Mouse (Mus musculus) retina, adult 2 months (tissue): ENCODE measurements around the gene Plcl1.

Experiments
- DNase-seq: peaks from one replicate; pipeline ENCODE4 v3.0.0-alpha.2; 2012; ENCODE audit warnings: low read depth, low spot score

Plcl1 gene

DNA sequence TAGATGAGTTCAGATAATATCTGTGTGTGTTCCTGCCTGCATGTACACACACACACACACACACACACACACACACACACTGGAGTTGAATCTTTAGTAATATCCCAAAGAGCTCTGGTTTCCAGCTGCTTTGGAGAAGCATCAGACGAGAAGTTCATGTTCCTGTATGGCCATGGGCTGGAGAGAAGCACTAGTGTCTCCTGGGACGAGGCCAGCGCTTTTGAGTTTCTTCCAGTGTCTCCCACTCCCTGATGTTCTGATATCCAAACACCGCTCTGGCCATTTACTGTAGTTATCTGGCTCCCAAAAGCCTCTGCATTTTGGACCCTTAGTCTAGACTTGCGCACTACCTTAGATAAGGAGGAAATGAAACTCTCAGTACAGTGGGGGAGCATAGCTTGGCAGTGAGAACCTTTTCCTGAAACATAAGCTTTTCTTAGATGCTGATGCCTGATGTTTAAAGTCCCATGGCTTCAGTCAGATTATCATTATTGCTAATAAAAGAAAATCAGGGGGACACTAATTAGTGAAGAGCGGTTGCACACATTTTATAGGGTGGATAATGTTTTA is 207.1 kb downstream of the Plcl1 start:
- no peak for DNase-seq

GRCm38 (mm10) chr1:55617857-55618256 is 212.1 kb downstream of the Plcl1 start:
- no peak for DNase-seq

DNA sequence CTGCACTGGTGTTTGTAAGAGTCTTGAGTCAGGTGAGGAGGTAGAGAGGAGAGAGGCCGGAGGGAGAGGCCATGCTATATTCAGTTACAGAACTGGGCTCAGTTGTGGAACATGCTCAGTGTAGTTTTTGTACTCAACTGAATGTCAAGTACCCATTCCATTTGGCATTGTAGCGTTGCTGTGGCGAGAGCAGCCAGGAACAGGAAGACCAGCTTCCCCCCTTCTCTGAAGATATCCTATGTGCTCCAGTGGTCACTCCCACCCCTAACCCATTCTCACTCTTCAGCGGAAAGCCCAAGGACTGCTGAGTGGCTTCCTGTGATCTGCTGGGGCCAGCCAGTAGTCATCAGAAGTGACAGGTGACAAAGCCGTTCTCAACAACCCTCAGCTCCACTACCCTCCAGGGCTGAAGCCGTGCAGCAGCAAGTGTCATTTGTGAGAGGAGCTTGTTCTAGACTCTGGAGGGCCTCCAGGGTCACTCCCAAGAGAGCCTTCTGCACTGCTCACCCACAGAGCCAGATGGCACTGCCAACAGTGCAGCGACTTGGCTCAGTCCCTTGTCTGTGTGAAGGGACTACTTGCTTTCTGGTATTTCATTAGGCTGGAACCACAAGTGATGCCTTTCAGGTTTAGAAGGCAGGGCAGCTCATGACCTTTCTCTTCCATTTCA is 213.0 kb downstream of the Plcl1 start:
- DNase-seq, result no peak

- no peak for DNase-seq
Observed at GRCm38 (mm10) chr1:55631496-55631895, 225.8 kb downstream of the Plcl1 start.

DNA sequence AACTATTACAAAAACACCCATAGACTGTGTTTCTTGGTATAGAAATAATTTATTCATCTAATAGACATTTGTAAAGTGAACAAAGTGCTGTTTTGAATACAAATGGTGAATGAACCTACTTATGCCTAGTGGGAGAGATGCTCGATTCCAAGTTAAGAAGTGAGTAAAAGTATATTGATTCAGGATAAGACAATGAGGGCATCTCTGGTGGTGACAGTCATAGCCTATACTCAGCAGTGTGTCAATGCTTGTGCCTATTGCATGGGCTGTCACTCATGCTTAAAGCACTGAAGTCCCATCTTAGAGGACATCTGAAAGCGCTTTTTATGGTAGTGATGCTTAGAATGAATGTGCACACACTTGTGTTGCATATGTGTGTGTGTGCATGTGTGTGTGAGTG is 226.3 kb downstream of the Plcl1 start:
- no peak for DNase-seq

- no peak for DNase-seq
Observed at GRCm38 (mm10) chr1:55633326-55633725, 227.6 kb downstream of the Plcl1 start.

DNA sequence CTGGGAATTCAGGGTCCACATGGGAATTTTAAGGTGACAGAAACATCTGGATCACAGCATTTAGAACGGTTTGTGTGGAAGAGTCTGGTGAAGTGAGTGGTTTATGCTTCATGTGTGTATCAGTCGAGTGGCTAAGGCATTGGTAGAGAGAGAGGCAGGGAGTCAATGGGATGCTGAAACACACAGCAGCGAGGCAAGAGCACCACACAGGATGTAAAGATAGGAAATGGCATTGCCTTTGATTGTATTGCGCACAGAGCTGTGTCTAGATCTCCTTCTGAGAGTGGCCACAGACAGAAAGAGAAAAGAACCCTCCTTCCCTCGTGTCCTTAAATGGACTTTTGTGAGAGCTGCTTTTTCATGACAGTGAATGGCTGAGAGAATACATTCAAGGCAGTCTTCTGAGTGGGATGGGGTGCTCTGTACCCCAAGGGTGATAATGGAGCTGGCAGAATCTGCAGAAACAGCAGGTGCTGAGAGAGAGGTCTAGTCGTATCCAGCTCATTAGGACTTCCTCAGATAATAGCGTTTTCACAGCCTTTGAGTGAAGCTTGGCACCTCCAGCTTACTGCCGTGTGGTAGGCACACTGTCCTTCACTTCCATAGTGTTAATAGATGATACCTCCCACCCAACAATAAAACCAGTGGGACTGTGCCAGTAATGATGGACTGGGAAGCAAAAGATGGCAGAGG is 253.9 kb downstream of the Plcl1 start:
- DNase-seq, result no peak

- no peak for DNase-seq
Observed at GRCm38 (mm10) chr1:55661381-55661780, 255.7 kb downstream of the Plcl1 start.

DNA sequence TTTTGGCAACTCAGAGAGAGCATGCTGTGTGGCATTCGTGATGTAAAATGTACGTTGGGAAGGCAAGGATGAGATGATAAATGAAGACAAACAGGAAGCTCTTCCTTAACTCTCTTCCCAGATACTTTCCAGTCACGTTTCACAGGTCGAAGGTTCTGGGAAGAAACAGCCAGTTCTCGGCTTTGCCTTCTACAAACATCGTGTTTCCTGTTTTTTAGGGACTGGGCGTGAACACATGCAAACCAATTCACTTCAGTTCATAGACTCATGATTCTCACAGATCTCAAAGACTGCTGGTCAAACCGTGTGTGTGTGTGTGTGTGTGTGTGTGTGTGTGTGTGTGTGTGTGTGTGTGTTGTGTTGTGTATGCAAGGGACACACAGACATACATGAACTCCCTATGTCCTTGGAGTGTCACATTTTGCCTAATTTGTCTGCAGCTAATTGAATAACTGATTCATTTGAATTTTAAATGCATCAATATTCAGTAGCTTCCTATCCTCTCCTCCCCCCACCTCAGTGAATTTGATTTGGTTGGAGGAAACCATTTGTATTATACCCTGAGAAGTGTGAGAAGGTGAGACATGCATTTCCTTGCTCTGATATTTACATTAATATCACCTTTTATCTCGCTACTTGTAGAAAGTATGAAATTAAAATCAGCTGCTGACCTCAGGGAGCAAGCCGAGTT is 259.6 kb downstream of the Plcl1 start:
- DNase-seq, result no peak

DNA sequence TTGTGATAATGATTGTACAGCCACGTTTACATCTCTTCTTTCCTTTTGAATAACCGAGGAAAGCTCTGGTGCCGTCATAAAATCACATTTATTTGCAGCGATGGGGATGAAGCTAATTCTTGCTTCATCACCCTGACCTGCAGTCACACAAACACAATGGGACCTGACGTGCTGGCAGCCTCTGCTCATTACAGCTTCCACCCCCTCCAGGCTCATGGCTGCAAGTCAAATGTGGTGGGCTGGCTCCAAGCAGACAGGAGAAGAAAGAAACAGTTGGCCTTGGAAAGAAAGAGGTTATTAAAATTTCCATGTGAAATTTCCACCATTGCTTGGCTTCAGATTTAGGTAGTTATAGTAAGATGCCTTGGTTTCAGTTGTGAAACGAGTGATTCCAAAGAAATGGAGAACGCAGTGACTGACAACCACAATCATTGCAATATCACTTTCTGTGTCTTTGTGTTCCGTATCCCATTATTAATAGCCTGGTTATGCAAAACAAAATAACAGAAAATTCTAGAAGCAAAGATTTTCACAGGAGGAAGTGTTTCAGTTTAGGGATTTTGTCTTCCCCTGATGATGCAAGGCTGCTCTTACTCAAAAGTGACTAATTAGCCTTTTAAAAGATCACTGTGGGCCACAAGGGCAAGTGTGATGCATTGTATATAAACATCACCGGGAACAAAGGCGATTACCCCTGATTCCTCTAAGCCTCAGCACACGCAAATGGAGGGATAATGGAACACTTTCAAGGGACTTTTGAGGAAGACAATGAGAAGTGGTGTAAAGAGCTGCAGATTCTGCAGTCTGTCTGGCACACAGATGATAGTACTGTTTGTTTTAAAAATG is 260.3 kb downstream of the Plcl1 start:
- DNase-seq, result no peak

DNA sequence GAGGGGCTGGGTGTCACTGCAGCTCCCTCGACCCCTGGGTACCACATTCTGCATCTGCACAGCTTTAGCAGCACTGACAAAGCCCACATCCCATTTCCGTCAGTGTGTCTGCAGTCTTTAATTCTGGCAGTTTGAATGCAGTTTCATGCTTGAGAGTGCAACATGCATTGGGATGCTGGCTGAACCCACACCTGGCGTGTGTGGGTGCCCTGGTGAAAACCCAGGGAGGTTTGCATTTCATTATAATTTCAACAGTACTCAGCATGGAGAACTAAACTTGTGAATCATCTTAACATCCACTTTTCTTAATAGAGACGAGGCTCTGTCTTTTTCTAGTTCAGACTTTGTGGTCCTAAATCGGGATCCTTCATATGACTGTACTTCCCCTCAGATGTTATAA is 261.1 kb downstream of the Plcl1 start:
- DNase-seq, result no peak

- no peak for DNase-seq
Observed at GRCm38 (mm10) chr1:55668622-55669237, 263.0 kb downstream of the Plcl1 start.

GRCm38 (mm10) chr1:55682676-55683075 is 277.0 kb downstream of the Plcl1 start:
- no peak for DNase-seq

DNA sequence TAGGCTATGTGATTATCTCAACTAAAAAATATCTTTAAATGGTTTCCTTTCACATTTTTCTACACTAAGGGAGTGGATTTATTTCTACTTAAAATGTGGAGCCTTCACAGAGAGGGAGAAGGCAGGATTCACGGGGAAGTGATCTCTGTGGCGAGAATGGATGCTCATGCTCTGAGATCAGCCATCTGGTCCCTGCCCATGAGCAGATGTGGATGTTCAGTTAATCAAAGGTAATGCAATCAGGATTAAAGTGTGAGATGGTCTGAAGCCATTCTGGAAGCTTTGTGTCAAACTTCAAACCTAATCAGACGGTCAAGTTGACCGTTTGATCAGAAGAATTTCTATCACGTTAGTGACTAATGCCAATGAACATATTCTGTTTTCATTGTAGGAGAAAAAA is 280.5 kb downstream of the Plcl1 start:
- DNase-seq, result no peak

DNA sequence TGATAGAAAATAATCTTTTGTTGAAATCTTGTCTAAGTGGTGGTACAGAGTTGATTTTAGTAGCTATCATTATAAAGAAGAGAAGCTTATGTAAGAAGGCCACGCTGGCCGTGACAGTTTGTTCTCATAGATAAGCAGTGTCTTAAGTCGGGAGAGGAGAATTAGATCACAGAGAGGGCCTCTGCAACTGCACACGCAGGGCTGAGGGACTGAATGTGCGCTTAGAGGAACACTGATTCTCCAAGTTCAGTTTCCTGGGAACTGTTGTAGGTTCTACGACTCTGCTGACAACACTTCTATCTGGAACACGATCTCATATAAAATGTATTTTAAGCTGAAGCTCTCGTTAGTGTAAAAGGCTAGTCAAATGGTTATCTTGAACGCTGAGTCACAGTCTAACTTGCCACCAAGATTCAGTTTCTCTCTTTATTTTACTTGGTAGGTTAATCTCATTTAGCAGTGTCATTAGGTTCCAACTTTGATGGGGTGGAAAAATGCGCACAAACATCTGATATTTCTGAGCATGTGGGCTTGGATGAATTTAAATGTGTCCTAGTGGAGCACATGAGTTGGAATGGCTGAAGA is 288.0 kb downstream of the Plcl1 start:
- DNase-seq, result no peak

- no peak for DNase-seq
Observed at GRCm38 (mm10) chr1:55696206-55696605, 290.5 kb downstream of the Plcl1 start.

DNA sequence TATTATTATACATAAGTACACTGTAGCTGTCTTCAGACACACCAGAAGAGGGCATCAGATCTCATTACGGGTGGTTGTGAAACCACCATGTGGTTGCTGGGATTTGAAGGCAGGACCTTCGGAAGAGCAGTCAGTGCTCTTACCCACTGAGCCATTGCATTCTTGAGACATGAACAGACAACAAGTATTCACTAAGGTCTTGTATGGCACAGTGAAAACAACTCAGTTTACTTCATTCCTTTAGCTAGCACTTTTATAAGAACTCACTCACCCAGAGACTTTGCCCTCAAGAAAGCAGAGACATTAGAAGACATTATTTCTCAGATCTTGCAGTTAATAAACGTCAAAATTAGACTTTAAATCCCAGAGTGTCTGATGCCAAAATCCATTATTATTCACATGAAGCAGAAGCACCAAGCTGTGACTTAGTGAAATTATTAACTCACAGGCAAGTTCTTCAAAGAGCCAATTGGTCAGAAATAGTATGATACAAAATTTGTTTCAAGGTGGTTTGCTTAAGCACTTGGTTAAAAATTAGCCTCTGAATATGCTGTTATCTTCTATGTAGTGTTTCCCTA is 293.8 kb downstream of the Plcl1 start:
- DNase-seq, result no peak

- DNase-seq, result no peak
Observed at GRCm38 (mm10) chr1:55700016-55700415, 294.3 kb downstream of the Plcl1 start.

DNA sequence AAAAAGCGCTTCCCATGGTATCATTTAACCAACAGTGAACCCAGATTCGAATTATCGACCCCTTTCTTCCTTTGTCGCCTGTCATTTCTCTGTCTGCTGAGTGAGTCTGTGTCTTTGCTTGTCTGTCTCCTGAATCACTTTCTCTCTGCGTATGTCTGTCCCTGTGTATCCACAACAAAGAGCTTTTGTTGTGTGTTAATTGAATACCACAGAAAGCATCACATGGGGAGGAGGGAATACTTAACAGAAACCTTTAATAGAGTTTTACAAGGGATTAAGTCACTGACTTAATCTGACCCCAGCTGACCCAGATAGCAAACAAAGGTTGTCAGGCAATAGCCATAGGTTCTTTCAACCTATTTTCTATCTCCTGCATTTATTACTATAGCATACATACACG is 295.0 kb downstream of the Plcl1 start:
- no peak for DNase-seq

- DNase-seq, result no peak
Observed at GRCm38 (mm10) chr1:55701601-55702000, 295.9 kb downstream of the Plcl1 start.
